Mouse (Mus musculus) olfactory bulb, adult 2 months (tissue): ENCODE measurements at regions not wholly inside any gene's neighbourhood (a gene's known extent, or its start where the extent isn't known, plus 50 kb on each side); places are given as distances from the start of the nearest gene placed in this dataset.

Source experiments
- CTCF ChIP-seq: fragments of 200-500 bp; IDR thresholded peaks from 2 replicates; pipeline ENCODE4 v1.5.1; 2012; ENCODE audit warnings: low read depth, mild to moderate bottlenecking, low read length, moderate library complexity; ENCODE audit not compliant: insufficient read depth
- POLR2A ChIP-seq: fragments of 200-500 bp; IDR thresholded peaks from 2 replicates; pipeline ENCODE4 v1.6.1; 2012; ENCODE audit warnings: mild to moderate bottlenecking, low read depth, low read length, moderate library complexity; ENCODE audit not compliant: insufficient read depth

DNA sequence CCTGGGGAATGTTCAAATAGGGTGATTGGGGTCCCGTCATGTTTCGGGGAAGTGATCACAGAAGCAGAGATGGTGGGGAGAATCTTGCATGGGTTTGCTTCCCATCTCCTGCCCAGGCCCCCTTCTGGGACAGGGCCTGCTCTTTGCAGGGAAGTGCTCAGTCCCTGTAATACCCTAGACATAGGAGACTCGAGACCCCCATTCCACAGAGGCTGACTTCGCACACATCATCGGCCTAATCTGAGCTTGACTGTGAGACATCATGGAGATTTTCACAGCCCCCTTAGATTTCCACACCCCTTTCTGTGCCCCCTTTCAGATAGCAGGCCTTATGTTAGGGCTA is 86.0 kb downstream of the Amer3 start:
- TF ChIP-seq CTCF (no peak), POLR2A (no peak)
